Mouse (Mus musculus): Measurements from ENCODE around the gene Rps28.

The Rps28 gene

DNA sequence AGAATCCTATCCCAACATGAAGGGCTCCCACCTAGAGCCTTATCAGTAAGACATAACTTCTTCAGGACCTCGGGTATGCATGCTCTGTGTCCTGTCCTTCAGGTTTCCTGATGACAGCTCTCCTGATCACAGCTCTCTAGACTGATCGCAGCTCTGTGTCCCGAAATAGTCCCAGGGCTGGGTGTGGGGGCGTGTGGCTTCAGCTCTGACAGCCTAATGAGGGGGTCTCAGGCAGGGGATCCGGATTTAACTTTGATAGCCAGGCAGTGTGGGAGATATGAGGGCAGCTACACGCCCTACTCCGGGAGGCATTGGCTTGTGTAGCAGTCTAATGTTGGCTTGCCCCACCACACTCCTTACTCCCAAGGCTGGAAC is 13.2 kb downstream of the Rps28 start:
- DNase-seq, result no peak

DNA sequence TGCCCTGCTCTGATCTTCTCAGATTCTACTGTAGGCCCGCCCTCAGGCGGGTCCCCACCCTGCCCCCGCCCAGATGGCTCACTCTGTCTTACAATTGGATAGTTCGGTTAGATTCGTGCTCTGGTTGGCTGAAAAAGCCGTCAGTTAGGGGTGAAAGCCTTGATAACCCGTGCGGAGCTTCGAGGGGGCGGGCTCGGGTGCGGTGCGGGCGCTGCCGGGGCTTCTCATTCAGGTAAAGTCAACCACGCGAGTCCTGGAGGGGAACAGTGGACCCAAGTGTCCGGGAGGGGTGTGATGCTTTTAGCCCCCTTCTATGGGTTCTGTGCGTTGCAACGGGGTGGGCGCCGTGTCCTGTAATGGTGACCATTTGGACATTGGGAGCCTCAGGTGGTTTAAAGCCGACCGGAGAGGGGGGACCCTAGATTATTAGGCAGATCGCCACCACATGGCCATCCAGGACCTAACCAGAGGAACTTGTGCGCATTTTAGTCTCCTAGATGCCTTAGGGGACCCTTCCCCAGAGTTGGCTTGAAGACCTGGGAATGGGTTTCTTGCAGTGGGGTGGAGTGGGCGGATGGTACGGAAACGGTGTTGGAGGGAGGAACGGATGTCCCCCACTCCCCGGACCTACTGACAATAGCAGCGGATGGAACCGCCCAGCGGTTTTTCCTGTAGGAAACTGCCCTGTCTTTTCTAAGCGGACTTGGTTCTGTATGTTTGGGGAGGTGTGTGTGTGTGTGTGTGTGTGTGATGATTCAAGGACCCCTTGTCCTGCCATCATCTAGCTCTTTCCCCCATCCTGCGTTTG is 13.8 kb downstream of the Rps28 start, which contains the start of gene Kank3:
TSS of gene Kank3 (plus strand) at position 186 of the 808 bp plus-strand sequence.
- DNase-seq, result peak; percentile 92

DNA sequence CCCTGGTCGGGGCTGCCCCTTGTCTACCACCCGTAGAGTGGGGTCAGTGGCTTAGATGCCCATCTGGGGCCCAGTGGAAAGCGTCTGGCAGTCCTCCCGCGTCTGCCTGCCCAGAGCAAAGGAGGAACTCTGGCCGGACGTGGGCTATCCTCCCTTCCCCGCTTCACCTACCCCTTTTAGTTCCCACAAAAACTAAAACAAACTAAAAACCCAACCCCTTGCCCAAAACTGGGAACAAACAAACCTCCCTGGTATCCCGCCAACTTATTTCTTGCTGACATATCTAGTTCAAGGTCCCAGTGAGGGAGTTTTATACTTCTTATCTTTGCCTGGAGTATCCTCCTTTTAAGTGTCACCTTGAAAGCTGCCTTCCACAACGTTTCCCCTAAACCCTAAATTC is 16.2 kb downstream of the Rps28 start:
- no peak for DNase-seq

DNA sequence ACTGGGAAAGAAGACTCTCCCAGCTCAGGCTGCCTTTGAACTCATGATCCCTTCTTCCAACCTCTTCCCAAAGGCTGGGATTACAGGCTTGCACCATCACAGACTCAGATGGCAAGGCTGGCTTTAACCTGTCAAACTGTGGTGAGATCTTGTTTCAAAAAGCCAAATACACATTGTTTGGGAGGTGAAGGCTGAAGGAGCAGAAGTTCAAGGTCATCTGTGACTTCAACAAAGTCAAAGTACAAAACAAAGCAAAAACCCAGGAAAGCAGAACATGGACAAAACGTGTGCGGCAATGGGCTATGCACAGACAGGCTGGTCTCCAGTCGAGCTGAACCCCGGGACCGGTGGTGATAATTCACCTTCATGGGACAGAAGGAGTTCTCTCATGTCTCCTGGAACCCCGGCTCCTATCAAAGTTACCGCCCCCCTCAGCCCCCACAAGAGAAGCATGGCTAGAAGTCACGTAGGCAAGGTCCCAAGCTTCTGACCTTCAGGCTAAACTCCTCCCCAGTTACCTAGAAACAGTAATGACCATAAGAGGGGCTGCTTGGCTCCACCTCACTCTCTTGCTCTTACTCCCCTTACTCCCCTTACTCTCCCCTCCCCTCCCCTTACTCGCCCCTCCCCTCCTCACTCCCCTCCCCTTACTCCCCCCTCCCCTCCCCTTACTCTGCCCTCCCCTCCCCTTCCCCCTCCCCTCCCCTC is 17.0 kb downstream of the Rps28 start:
- no peak for DNase-seq

- DNase-seq, result no peak
Measured at GRCm38 (mm10) chr17:33804745-33805144, 19.6 kb downstream of the Rps28 start.

- no peak for DNase-seq
Measured at GRCm38 (mm10) chr17:33804205-33804604, 20.2 kb downstream of the Rps28 start.

DNA sequence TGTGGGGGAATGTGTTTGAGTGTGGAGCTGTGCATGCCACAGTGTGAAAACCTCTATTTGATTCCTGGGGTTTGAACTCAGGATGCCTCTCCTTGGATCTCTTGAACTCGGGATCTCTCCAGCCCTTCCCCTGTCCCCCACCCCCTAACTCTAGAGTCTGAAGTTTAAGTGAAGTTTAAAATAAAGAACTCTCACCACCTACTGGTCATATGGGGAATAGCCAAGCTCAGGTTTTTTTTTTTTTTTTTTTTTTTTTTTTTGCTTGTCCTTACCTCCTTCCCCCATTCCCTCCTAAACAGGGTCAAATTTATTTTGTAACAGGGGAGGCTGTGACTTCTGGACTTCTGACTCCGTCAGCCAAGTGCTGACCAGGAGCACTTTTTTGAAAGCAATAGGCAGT is 22.1 kb downstream of the Rps28 start:
- no peak for DNase-seq

- DNase-seq, result no peak
Measured at GRCm38 (mm10) chr17:33799277-33799676, 25.1 kb downstream of the Rps28 start.

GRCm38 (mm10) chr17:33798306-33798705 is 26.1 kb downstream of the Rps28 start:
- DNase-seq, result no peak

- no peak for DNase-seq
Measured at GRCm38 (mm10) chr17:33788732-33789131, 35.6 kb downstream of the Rps28 start.

DNA sequence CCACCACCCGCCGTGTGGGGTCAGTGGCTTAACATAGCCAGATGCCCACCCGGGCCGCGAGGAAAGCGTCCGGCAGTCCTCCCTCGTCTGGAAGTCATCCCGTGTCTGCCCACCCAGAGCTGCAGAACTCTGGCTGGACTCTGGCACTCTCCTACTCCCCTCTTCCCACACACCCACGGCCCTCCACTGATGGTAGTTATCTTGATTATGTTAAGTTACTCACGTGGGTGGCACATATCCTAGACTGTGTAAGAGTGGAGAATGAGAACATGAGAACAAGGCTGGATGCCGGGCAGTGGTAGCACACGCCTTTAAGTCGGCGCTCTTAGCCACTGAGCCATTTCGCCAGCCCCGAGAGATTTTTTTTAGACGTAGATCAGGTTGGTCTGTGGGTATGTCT is 38.0 kb downstream of the Rps28 start:
- DNase-seq, result no peak

GRCm38 (mm10) chr17:33784939-33785338 is 39.4 kb downstream of the Rps28 start:
- DNase-seq, result no peak

- DNase-seq, result no peak
Measured at GRCm38 (mm10) chr17:33783408-33783807, 41.0 kb downstream of the Rps28 start.

- no peak for DNase-seq
Measured at GRCm38 (mm10) chr17:33782067-33782466, 42.3 kb downstream of the Rps28 start.

DNA sequence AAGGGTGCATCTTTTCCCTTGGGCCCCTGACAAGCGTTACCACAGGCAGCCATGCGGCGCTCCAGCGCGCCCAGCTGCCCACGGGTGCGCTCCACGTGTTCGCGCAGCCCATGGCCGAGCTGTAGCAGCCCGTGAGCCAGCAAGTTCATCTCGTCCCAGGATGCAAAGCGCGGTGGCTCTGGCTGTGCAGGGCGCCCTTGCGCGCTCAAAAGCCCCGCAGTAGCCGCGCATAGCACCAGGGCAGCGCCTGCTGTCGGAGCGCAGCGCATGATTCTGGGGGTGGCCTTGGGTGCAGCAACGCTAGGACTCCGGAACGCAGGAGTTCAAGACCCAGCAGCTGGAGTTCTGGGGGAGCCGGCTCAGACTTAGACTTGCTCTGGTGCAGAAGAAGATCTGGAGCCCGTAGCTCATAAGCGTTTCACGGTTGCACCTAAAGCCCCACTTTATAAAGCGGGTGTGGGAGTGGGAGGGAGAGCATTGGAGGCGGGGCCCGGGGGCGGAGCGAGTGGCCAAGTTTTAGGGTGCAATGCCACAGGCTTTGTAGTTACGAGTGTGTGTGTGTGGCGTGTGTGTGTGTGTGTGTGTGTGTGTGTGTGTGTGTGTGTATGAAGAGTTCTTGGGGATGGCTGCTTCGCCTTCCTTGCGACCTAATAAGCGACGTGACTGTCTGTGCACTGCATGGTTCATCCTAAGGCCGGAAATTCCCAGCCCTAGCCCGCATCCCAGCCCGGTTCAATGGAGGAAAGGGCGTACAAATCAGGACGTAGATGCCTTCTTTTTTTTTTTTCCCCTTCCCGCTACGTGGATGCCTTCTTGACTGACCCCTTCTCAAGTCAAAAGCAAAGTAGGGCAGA is 43.0 kb downstream of the Rps28 start, which contains the start of gene Angptl4:
TSS of gene Angptl4 (minus strand) at position 707 of the 854 bp plus-strand sequence.
- peak; percentile 85 for DNase-seq

- no peak for DNase-seq
Measured at GRCm38 (mm10) chr17:33780431-33780830, 43.9 kb downstream of the Rps28 start.

DNA sequence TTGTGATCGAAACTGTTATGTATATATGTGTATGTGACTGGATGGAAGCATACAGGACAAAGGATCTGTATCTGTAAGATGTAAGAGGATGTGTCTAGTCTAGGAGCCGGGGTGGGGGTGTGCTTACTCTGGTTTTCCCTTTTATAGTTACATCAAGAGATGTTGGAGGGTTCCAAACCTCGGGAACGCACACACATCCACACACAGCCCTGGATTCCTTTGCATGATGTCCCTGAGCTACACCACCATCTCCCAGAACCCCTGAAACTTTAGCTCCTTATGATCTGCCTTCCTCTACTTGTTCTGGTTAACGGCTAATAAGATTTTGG is 44.4 kb downstream of the Rps28 start:
- no peak for DNase-seq

DNA sequence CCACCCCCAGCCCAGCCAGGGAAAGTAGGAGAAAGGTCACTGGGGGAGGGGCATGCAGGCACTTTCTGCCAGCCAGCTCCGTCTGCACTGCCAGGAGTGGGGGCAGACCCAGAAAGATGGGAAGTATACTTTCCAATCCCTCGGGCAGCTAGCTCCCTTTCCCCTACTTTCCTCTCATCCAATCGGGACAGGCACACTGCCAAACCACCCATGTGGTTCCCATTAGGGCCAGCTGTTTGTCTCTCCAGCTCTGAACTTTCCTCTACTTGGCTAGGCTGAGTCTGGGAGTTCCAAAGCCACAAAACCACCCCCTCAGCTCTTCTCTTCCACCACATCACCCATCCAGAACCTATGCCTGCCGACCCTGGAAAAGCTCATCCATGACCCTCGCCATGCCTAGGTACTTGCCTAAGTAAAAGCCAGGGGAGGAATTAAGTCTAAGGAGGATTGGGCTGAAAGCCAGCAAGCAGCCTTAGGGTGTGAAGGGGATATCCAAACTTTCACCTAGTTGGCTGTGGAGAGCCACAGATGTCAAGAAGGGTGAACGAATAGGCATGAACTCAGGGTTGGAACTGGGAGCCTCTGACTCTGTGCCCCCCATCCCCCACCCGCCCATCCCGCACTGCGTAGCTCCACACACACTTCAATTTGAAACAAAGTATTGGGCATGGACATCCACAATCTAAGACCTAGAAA is 44.9 kb downstream of the Rps28 start:
- no peak for DNase-seq

GRCm38 (mm10) chr17:33775287-33775686 is 49.1 kb downstream of the Rps28 start:
- no peak for DNase-seq

DNA sequence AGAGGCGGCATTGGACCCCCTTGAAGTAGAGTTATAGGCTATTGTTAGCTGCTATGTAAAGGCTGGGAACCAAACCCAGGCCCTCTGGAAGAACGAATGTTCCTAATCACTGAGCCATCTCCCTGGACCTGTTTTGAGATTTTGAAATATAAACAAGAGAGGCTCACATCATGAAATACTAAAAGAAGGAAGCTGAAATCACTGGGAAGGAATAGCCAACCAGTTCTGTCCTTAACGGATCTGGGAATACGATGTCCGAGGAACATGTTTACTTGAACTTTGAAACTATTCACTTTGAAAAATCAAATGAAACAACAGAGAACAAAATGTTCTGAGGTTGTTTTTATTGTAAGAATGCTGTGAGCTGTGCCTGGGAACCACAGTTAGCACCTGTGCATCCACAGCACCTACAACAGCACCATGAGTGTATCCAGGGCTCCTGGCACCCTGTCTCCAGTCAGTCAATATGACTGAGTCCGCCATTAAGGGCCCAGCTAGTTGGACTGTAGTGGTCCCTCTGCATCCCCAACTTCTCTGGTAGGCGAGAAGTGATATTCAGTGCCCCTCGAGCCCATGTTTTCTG is 49.7 kb downstream of the Rps28 start:
- no peak for DNase-seq

DNA sequence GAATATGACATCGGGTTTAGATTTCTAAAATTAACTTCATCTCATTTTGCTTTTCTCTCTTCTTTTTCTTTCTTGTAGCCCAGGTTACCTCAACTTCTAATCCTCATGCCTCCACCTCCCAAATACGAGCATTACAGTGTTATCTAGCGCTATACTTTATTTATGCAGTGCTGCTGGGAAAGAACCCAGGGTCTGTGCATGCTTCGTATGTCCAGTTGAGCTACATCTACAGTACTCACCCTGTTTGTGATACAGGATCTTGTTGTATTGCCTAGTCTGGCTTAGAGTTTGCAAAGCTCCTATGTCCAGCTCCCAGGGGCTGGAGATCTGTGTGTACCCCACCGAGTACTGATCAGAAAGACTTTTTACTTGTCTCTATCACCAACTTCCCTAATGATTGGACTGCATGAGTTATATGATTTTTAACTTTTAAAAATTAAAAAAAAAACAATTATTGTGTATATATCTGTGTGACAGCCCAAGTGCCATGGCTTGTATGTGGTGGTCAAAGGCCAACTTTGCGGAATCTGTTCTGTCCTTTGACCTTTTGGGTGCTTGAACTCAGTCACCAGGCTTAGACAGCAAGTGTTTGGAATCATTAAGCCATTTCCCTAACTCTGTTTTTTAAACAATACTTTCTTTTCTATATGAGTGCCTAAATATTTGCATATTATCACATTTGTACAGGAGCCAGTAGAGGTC is 50.3 kb downstream of the Rps28 start:
- no peak for DNase-seq

DNA sequence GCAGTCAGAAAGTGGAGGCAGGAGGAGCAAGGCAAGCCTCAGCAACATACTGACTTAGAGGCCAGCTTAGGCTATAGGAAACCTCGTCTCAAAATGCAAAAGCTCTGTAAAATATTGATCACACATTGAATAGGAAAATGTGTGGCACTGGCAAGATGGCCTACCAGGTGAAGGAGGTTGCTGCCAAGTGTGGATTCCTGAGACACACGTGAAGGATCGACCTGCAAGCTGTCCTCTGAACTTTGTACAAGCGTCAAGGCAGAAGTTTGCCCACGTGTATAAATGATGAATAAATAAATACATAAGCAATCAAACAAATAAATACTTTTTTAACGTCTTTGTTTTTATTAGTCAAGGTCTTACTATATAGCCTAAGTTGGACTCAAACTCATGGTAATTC is 50.9 kb downstream of the Rps28 start:
- DNase-seq, result no peak

Data from thymus, postnatal 4 days (tissue).